Mouse (Mus musculus) brain, embryonic 14.5 days (tissue): Measurements from ENCODE around the gene Dpysl5.

ENCODE experiments used
- CTCF ChIP-seq: fragments of 200-500 bp; IDR thresholded peaks from 2 replicates; pipeline ENCODE4 v1.5.1; 2012; ENCODE audit warnings: inconsistent platforms, mild to moderate bottlenecking, moderate library complexity, borderline replicate concordance; ENCODE audit not compliant: insufficient read depth, insufficient read length; ENCODE audit errors: extremely low read depth
- POLR2A ChIP-seq: fragments of 200-500 bp; IDR thresholded peaks from 2 replicates; pipeline ENCODE4 v1.6.1; 2012; ENCODE audit warnings: mild to moderate bottlenecking, inconsistent platforms, borderline replicate concordance; ENCODE audit not compliant: poor library complexity, insufficient read depth, insufficient read length, severe bottlenecking; ENCODE audit errors: extremely low read depth

- TF ChIP-seq POLR2A (no peak), CTCF (no peak)
These were observed 34.6 kb upstream of the Dpysl5 start for GRCm38 (mm10) chr5:30676800-30677199.
